Mouse (Mus musculus) ES-Bruce4 (cell line): ENCODE data around the gene Ces3a.

Source experiments
- CTCF ChIP-seq: IDR thresholded peaks from one replicate; pipeline ENCODE4 v1.8.1; 2011; ENCODE audit warnings: low read depth, low read length
- EP300 ChIP-seq: IDR thresholded peaks from 2 replicates; pipeline ENCODE4 v1.6.1; 2011; ENCODE audit warnings: low read depth, low read length; ENCODE audit not compliant: insufficient read depth
- POLR2A ChIP-seq: IDR thresholded peaks from one replicate; pipeline ENCODE4 v1.8.1; 2011; ENCODE audit warnings: low read length; ENCODE audit not compliant: insufficient read depth

DNA sequence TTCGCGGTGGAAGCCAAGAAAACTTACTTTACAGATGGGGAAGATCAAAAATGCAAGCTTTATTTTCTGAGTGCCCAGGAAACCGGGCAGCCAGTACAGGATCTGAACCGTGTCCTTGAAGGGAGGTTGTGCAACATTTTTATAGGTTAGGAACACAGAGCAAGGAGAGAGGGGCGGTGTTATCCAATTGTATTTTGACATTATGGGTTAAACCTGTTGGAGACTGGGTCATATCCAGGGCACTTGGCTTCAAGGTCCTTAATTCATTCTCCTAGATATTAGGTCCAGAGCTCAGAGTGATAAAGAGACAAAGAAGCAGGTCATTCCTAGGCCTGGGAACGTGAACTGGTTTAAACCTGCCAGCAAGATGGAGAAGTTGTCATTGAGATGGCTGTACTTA is 49.2 kb upstream of the Ces3a start:
- no peak for TF ChIP-seq EP300
- no peak for TF ChIP-seq CTCF
- no peak for TF ChIP-seq POLR2A
